ENCODE assay signal across 15 mouse cellular contexts in genomic region chr3:79452696-79453263, GRCm38 (mm10).
A peak's percentile ranks its signal among the peaks of the same experiment; 100 is the strongest.
DNase-seq lines count a peak whose midpoint lies in the region; ATAC-seq and TF ChIP-seq lines count a peak whose summit lies in the region.
"Had no signal": no experiment of that assay in that cellular context is flagged by ENCODE, and none has a peak within 500 bp of the region (broad histone marks: within the 10 kb centered on the region; RNA-seq: fewer than 3 reads in every experiment).

No protein-coding gene starts in this region.

- WGBS in hindbrain, embryonic 12.5 days = 46% methylated on average over 14 of the region's 14 CpGs
- WGBS in midbrain, embryonic 15.5 days = 21% methylated on average over 14 of the region's 14 CpGs
- 94% methylated on average over 14 of the region's 14 CpGs for WGBS in thymus, adult 2 months

- H3K4me2 ChIP-seq in hindbrain, embryonic 12.5 days (replicated peaks) = no peak overlapping the region
- no peak overlapping the region for H3K4me2 ChIP-seq in midbrain, embryonic 15.5 days
- H3K4me2 ChIP-seq: heart, embryonic 13.5 days; liver, embryonic 15.5 days had no signal

- H3K27me3 ChIP-seq in hindbrain, embryonic 12.5 days = no peaks in the 10 kb centered on the region
- no peaks in the 10 kb centered on the region for H3K27me3 ChIP-seq in midbrain, embryonic 15.5 days (replicated peaks)
- no peaks in the 10 kb centered on the region for H3K27me3 ChIP-seq in thymus, adult 2 months (ENCODE audit: control insufficient read depth, insufficient read depth, low read length)
- H3K27me3 ChIP-seq: heart, embryonic 13.5 days; liver, embryonic 15.5 days had no signal

- H3K36me3 ChIP-seq in hindbrain, embryonic 12.5 days = no peaks in the 10 kb centered on the region
- H3K36me3 ChIP-seq in midbrain, embryonic 15.5 days (replicated peaks) = no peaks in the 10 kb centered on the region
- H3K36me3 ChIP-seq in thymus, adult 2 months (ENCODE audit: control insufficient read depth, insufficient read depth, low read length) = no peaks in the 10 kb centered on the region

- H3K9me3 ChIP-seq in hindbrain, embryonic 12.5 days (replicated peaks) = no peaks in the 10 kb centered on the region
- H3K9me3 ChIP-seq in midbrain, embryonic 15.5 days = no peaks in the 10 kb centered on the region
- H3K9me3 ChIP-seq: heart, embryonic 13.5 days; liver, embryonic 15.5 days had no signal

- ATAC-seq in hindbrain, embryonic 12.5 days (ENCODE audit: low FRiP score) = peak; percentile 73; the same call in 1 of the 2 replicates
- ATAC-seq in midbrain, embryonic 15.5 days (replicated peaks) = 0 out of 2 replicates have a peak, but pooled peaks have one; percentile 41
- no peak for ATAC-seq in cerebellum, adult (ENCODE audit: insufficient number of reproducible peaks, low FRiP score, low TSS enrichment)

- no peak overlapping the region for H3K4me3 ChIP-seq in hindbrain, embryonic 12.5 days
- H3K4me3 ChIP-seq in midbrain, embryonic 15.5 days = no peak overlapping the region
- no peak overlapping the region for H3K4me3 ChIP-seq in thymus, adult 2 months (ENCODE audit: control insufficient read depth, insufficient read depth, low read length)
- H3K4me3 ChIP-seq: heart, embryonic 13.5 days; liver, embryonic 15.5 days had no signal

- TF ChIP-seq POLR2A in thymus, adult 2 months (IDR thresholded peaks at IDR 0.05; ENCODE audit: control insufficient read depth, extremely low read depth, insufficient read depth, low read length, poor library complexity) = no peak

- DNase-seq in R1 (ENCODE audit: low read depth, low spot score) = peak; percentile 70
- DNase-seq in embryo, embryonic 9.5 days (ENCODE audit: extremely low spot score) = peak; percentile 23
- DNase-seq in thymus, adult 2 months = no peak
- DNase-seq in thymus, postnatal 0 days (ENCODE audit: low spot score) = no peak
- DNase-seq in layer of hippocampus, adult 9-10 months (ENCODE audit: low spot score) = no peak
- DNase-seq: gastrocnemius, postnatal 14 days; lung, postnatal 4 days; right cerebral cortex, adult 18-20 months; thymus, postnatal 14 days had no signal

- 0 out of 2 replicates have a peak, but pooled peaks cover 6% of the 10 kb centered on the region for H3K4me1 ChIP-seq in hindbrain, embryonic 12.5 days
- H3K4me1 ChIP-seq in midbrain, embryonic 15.5 days = no peaks in the 10 kb centered on the region
- no peaks in the 10 kb centered on the region for H3K4me1 ChIP-seq in thymus, adult 2 months (replicated peaks; ENCODE audit: control insufficient read depth, insufficient read depth, low read length)
- H3K4me1 ChIP-seq: heart, embryonic 13.5 days; liver, embryonic 15.5 days had no signal

- no peak overlapping the region for H3K9ac ChIP-seq in hindbrain, embryonic 12.5 days
- no peak overlapping the region for H3K9ac ChIP-seq in midbrain, embryonic 15.5 days
- H3K9ac ChIP-seq: heart, embryonic 13.5 days; liver, embryonic 15.5 days had no signal

- TF ChIP-seq CTCF in thymus, adult 2 months (IDR thresholded peaks at IDR 0.05; ENCODE audit: borderline replicate concordance, control insufficient read depth, extremely low read depth, insufficient read depth, low read length, poor library complexity) = no peak

- 0 out of 2 replicates have a peak overlapping the region, but pooled peaks have one; percentile 24 for H3K27ac ChIP-seq in hindbrain, embryonic 12.5 days
- H3K27ac ChIP-seq in midbrain, embryonic 15.5 days = no peak overlapping the region
- no peak overlapping the region for H3K27ac ChIP-seq in thymus, adult 2 months (ENCODE audit: control insufficient read depth, insufficient read depth, low read length)
- H3K27ac ChIP-seq: heart, embryonic 13.5 days; kidney, postnatal 0 days; liver, embryonic 15.5 days had no signal

Comparison
In these comparisons a context has a peak if more than half of its experiments do, and no peak if none do; other contexts are left out.
1. DNase-seq: peak in R1 (single experiment) and embryo, embryonic 9.5 days (single experiment); none in thymus, adult 2 months (single experiment), thymus, postnatal 0 days (single experiment) and layer of hippocampus, adult 9-10 months (single experiment).